Mouse (Mus musculus) C2C12 (cell line): ENCODE measurements around the gene Tfcp2l1. TPM values are rescaled to one million over a fixed set of nuclear protein-coding genes. Genes with fewer than 3 reads are reported as not detected.
"Not testable (repeated sequence)": the region's sequence is repeated elsewhere in the genome, so short reads cannot be mapped to it uniquely, and the experiment has no call there.

Experiments used
- H3K27me3 ChIP-seq: one replicate; pipeline ENCODE4 v1.6.1; 2011; ENCODE audit not compliant: control insufficient read depth, insufficient read depth, insufficient read length
- H3K36me3 ChIP-seq: one replicate; pipeline ENCODE4 v1.6.1; 2011; ENCODE audit not compliant: control insufficient read depth, insufficient read depth
- H3K4me3 ChIP-seq: one replicate; pipeline ENCODE4 v1.5.1; 2011; ENCODE audit warnings: mild to moderate bottlenecking, control low read depth; ENCODE audit not compliant: poor library complexity, insufficient read depth, severe bottlenecking
- H3K79me2 ChIP-seq: one replicate; pipeline ENCODE4 v1.6.1; 2011; ENCODE audit not compliant: control insufficient read depth, insufficient read depth
- H3K79me3 ChIP-seq: one replicate; pipeline ENCODE4 v1.6.1; 2011; ENCODE audit warnings: low read depth, control low read depth
- H3ac ChIP-seq: one replicate; pipeline ENCODE3; 2011; ENCODE audit warnings: low read depth; ENCODE audit not compliant: control insufficient read depth, insufficient read length
- CEBPB ChIP-seq: IDR thresholded peaks from one replicate; pipeline ENCODE4 v1.6.1; 2011; ENCODE audit warnings: low read depth, mild to moderate bottlenecking, control low read depth, moderate library complexity
- CTCF ChIP-seq: IDR thresholded peaks from one replicate; pipeline ENCODE4 v1.5.1; 2011; ENCODE audit not compliant: control insufficient read depth, insufficient read depth, insufficient read length
- FOSL1 ChIP-seq: IDR thresholded peaks from one replicate; pipeline ENCODE4 v1.8.0; 2011; ENCODE audit warnings: mild to moderate bottlenecking, low read length; ENCODE audit not compliant: poor library complexity, insufficient read depth, severe bottlenecking
- MAX ChIP-seq: IDR thresholded peaks from one replicate; pipeline ENCODE4 v1.6.1; 2011; ENCODE audit warnings: mild to moderate bottlenecking, control low read depth
- MYOD1 ChIP-seq: IDR thresholded peaks from one replicate; pipeline ENCODE4 v1.6.1; 2011; ENCODE audit warnings: low read depth; ENCODE audit not compliant: control insufficient read depth, insufficient read length
- MYOG ChIP-seq: IDR thresholded peaks from one replicate; pipeline ENCODE4 v1.6.1; 2011; ENCODE audit not compliant: control insufficient read depth, insufficient read length; ENCODE audit errors: extremely low read depth
- USF1 ChIP-seq: IDR thresholded peaks from one replicate; pipeline ENCODE4 v1.6.1; 2011; ENCODE audit warnings: low read depth, mild to moderate bottlenecking, control low read depth, moderate library complexity
- polyA plus RNA-seq: library from polyadenylated mRNA; unstranded; fragments of >200 nt; fragmentation: generic; extraction: Trizol; gene quantifications from one replicate; pipeline ENCODE4 v1.2.1, GENCODE M21; 2012; ENCODE audit warnings: missing spikeins

Gene Tfcp2l1
- polyA plus RNA-seq, 1 experiment = 0.09 TPM

GRCm38 (mm10) chr1:118595395-118595794, 32.4 kb upstream of the Tfcp2l1 start:
- TF ChIP-seq MAX = no peak
- no peak for TF ChIP-seq CEBPB
- TF ChIP-seq FOSL1 = no peak
- TF ChIP-seq MYOG = no peak
- no peak for TF ChIP-seq MYOD1
- no peak for TF ChIP-seq USF1
- TF ChIP-seq CTCF = no peak
- H3K4me3 ChIP-seq = no peak overlapping the region
- peaks cover 42% of the 10 kb centered on the region for H3K36me3 ChIP-seq
- H3K79me2 ChIP-seq = no peaks in the 10 kb centered on the region
- no peaks in the 10 kb centered on the region for H3K79me3 ChIP-seq
- no peaks in the 10 kb centered on the region for H3K27me3 ChIP-seq
- no peak overlapping the region for H3ac ChIP-seq

GRCm38 (mm10) chr1:118597475-118598213, 30.1 kb upstream of the Tfcp2l1 start:
- H3ac ChIP-seq = no peak overlapping the region
- H3K36me3 ChIP-seq = peaks cover 46% of the 10 kb centered on the region
- H3K27me3 ChIP-seq = no peaks in the 10 kb centered on the region

DNA sequence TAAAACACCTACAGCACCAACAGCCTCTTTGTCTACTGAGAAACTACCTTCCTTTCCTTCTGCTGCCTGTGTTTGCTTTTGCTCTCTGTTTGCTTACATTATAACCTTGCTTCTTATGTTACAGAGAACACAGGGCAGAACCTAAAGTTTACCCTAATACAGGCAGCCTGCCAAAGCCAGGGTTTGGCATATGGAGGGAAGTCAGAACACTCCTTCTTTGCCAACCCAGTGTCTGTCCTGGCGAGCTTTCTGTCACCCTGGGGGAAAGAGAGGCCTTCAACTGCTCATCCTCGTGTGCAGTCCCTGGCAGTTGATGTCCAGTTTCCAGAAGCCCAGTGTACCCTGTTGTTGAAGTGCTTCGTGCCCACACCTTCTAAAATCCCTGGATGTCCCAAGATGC, 29.4 kb upstream of the Tfcp2l1 start:
- Histone ChIP-seq H3K27me3 (no peaks in the 10 kb centered on the region), H3K79me2 (no peaks in the 10 kb centered on the region), H3K36me3 (peaks cover 48% of the 10 kb centered on the region), H3K79me3 (no peaks in the 10 kb centered on the region), H3K4me3 (no peak overlapping the region), H3ac (no peak overlapping the region)
- no peak for TF ChIP-seq MAX

More at GRCm38 (mm10) chr1:118597475-118598213, 30.1 kb upstream of the Tfcp2l1 start:
- Histone ChIP-seq H3K79me2 (no peaks in the 10 kb centered on the region), H3K79me3 (no peaks in the 10 kb centered on the region), H3K4me3 (no peak overlapping the region)
- TF ChIP-seq MYOD1 (no peak), CTCF (no peak), CEBPB (no peak), MAX (no peak), USF1 (no peak), FOSL1 (no peak), MYOG (no peak)

DNA sequence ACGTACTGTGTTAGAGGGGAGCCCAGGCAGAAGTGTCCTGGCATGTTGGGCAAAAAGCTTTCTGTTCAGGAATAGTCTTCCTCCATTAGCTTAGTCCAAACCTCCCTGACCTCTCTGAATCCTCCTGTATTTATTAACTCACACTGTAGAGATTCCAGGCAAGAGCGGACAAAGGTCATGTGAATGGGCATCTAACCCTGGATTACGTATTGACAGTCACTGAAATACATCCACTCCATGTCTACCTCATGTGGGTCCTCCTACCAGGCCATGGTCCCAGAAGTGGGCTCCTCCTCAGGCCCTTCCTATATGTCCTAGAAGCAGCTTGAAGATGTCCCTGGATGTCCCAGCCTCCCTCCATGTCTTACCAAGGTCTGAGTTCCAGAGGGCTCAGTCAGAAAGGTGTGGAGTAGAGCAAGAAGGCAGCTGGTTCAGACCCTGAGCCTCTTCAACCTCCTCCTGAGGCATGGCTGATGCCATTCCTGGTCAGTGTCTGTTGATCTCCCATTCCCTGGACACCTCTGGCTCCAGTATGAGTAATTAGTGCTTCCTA, 14.0 kb upstream of the Tfcp2l1 start:
- no peaks in the 10 kb centered on the region for H3K79me2 ChIP-seq
- H3K79me3 ChIP-seq = no peaks in the 10 kb centered on the region
- H3K36me3 ChIP-seq = no peaks in the 10 kb centered on the region
- no peak overlapping the region for H3K4me3 ChIP-seq
- H3K27me3 ChIP-seq = no peaks in the 10 kb centered on the region
- no peak for TF ChIP-seq FOSL1
- no peak for TF ChIP-seq MYOG
- no peak for TF ChIP-seq CTCF
- no peak overlapping the region for H3ac ChIP-seq

- H3K79me2 ChIP-seq, H3K79me3 ChIP-seq, H3ac ChIP-seq, H3K36me3 ChIP-seq, H3K4me3 ChIP-seq, H3K27me3 ChIP-seq: not testable (repeated sequence)
Measured at GRCm38 (mm10) chr1:118621055-118621454, 6.7 kb upstream of the Tfcp2l1 start.

DNA sequence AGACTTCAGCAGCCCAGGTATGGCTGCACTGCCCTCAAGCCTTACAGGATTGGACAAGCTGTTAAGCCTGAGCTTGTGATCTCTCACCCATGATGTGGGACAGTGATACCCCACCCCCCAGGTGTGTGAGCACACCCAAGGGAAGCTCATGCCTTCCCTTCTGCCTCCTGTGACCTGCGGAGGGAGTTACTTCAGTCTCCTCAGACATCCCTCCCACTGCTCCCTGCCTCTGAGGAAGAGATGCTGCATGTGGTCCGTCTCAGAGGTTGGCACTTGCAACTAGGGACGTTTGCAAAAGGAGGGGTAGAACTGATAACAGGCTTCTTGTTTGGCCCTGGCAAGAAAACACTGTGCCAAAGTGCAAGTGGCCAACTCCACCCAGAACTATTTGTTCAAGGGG, 4.9 kb upstream of the Tfcp2l1 start:
- Histone ChIP-seq H3K79me3 (no peaks in the 10 kb centered on the region), H3K79me2 (no peaks in the 10 kb centered on the region), H3ac (no peak overlapping the region), H3K36me3 (no peaks in the 10 kb centered on the region), H3K4me3 (no peak overlapping the region), H3K27me3 (peaks cover 10% of the 10 kb centered on the region)
- no peak for TF ChIP-seq MYOG
- TF ChIP-seq CTCF = no peak

DNA sequence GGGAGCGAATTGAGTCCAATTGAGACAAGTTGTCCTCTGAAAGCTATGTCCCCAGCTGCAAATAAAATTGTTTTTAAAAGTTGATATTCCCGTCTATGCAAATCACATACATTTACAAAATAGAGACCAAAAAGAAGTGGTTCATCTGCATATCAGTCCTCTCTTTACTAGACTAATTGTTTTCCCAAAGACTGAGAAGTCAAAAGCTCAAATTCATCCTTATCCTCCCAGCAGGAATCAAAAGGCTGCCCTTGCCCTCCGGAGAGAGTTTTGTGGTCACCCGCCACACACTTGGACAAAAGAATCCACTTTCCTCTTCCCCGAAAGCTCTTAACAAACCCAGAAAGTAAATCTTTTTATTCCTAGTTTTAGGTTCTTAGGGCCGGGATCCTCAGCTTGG, 2.3 kb upstream of the Tfcp2l1 start:
- Histone ChIP-seq H3K36me3 (no peaks in the 10 kb centered on the region), H3K27me3 (peaks cover 16% of the 10 kb centered on the region), H3ac (no peak overlapping the region), H3K79me2 (no peaks in the 10 kb centered on the region), H3K79me3 (no peaks in the 10 kb centered on the region), H3K4me3 (no peak overlapping the region)
- no peak for TF ChIP-seq MYOD1
- no peak for TF ChIP-seq MAX
- no peak for TF ChIP-seq CTCF
